Mouse (Mus musculus) ES-Bruce4 (cell line): Measurements from ENCODE around the gene Olfr631.

Experiments
- CTCF ChIP-seq: IDR thresholded peaks from one replicate; pipeline ENCODE4 v1.8.1; 2011; ENCODE audit warnings: low read depth, low read length
- POLR2A ChIP-seq: IDR thresholded peaks from one replicate; pipeline ENCODE4 v1.8.1; 2011; ENCODE audit warnings: low read length; ENCODE audit not compliant: insufficient read depth

DNA sequence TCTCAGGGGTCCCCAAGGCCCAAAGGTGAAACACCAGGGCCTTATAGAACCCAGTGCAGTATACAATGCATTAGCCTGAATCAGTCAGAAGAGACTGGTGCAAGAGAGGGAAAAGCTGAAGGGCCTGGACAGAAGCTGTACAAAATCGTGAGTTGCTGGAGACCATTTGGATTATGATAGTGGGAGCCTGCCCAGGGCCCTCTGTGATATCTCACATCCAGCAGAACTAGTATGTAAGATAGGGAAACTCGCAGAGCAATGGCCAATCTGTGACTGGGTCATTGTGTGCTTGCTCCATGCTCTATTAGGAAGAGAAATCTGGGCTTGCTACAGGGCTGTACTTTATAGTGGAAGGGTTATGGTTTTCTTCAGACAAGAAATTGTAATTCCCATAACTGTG is 5.6 kb downstream of the Olfr631 start, which contains the start of gene Olfr632:
- TF ChIP-seq CTCF (no peak), POLR2A (no peak)
